Mouse (Mus musculus): ENCODE measurements around the gene Btbd19.

GRCm38 (mm10) chr4:117122209-117122608, 3.3 kb downstream of the Btbd19 start:
- TF ChIP-seq POLR2A (IDR thresholded peaks at IDR 0.05; ENCODE audit: borderline replicate concordance, low read depth, low read length) (no peak), CTCF (IDR thresholded peaks at IDR 0.05; ENCODE audit: low read depth, low read length) (no peak)

All from bone marrow macrophage, adult 2 months (primary cell).